Mouse (Mus musculus) liver, embryonic 13.5 days (tissue): ENCODE results near the gene Kcnip2. TPM values are rescaled to one million over a fixed set of nuclear protein-coding genes. Genes with fewer than 3 reads are reported as not detected.
A peak's percentile ranks its signal among the peaks of the same experiment; 100 is the strongest.

Source experiments
- ATAC-seq: fragments of 200-750 bp; cut with Nextera tagmentation; 2 replicates; pipeline ENCODE4 v1.8.0; 2017; ENCODE audit warnings: low read depth, mild to moderate bottlenecking, moderate number of reproducible peaks, moderate library complexity
- DNase-seq: peaks from one replicate; pipeline ENCODE4 v3.0.0; 2022
- H3K27ac ChIP-seq: fragments of 300-500 bp; sonication (generic); 2 replicates; pipeline ENCODE4 v1.5.1; 2015; ENCODE audit warnings: moderate library complexity, mild to moderate bottlenecking, inconsistent platforms
- H3K27me3 ChIP-seq: fragments of 300-500 bp; sonication (generic); 2 replicates; pipeline ENCODE4 v1.6.1; 2015; ENCODE audit warnings: mild to moderate bottlenecking, inconsistent platforms
- H3K36me3 ChIP-seq: fragments of 300-500 bp; sonication (generic); 2 replicates; pipeline ENCODE4 v1.6.1; 2015; ENCODE audit warnings: mild to moderate bottlenecking, inconsistent platforms
- H3K4me1 ChIP-seq: fragments of 300-500 bp; sonication (generic); replicated peaks from 2 replicates; pipeline ENCODE4 v1.6.1; 2015; ENCODE audit warnings: inconsistent platforms
- H3K4me2 ChIP-seq: fragments of 300-500 bp; sonication (generic); 2 replicates; pipeline ENCODE4 v1.6.1; 2015; ENCODE audit warnings: inconsistent platforms, mild to moderate bottlenecking, moderate library complexity
- H3K4me3 ChIP-seq: fragments of 300-500 bp; sonication (generic); replicated peaks from 2 replicates; pipeline ENCODE4 v1.5.1; 2015; ENCODE audit warnings: mild to moderate bottlenecking, inconsistent platforms
- H3K9ac ChIP-seq: fragments of 300-500 bp; sonication (generic); 2 replicates; pipeline ENCODE4 v1.6.1; 2015; ENCODE audit warnings: mild to moderate bottlenecking, inconsistent platforms
- H3K9me3 ChIP-seq: fragments of 300-500 bp; sonication (generic); replicated peaks from 2 replicates; pipeline ENCODE4 v1.6.1; 2016; ENCODE audit warnings: inconsistent platforms
- WGBS: fragments of 180-500 bp; shearing (Covaris S2); methylation state at CpG from one replicate; pipeline ENCODE4 v1.1.7; 2015; ENCODE audit not compliant: insufficient replicate concordance; 5-methylcytosine and 5-hydroxymethylcytosine counted together
- polyA plus RNA-seq: library from polyadenylated mRNA; unstranded; fragments of >200 nt; fragmentation: Nextera tagmentation; extraction: Ambion mirVana; gene quantifications from 2 replicates; pipeline ENCODE4 v1.2.1, GENCODE M21; 2015

Kcnip2 gene
- 1.3 and 1.6 TPM in 2 replicates for polyA plus RNA-seq

- no peak for DNase-seq
- no peak within 1 kb of the TSS for H3K27ac ChIP-seq
- 0 out of 2 replicates have a peak, but pooled peaks have one; percentile 8 for ATAC-seq
Measured at GRCm38 (mm10) chr19:45815831-45816405, at the start of gene Kcnip2. Kcnip2 (minus strand) TSS chr19:45816061.

DNA sequence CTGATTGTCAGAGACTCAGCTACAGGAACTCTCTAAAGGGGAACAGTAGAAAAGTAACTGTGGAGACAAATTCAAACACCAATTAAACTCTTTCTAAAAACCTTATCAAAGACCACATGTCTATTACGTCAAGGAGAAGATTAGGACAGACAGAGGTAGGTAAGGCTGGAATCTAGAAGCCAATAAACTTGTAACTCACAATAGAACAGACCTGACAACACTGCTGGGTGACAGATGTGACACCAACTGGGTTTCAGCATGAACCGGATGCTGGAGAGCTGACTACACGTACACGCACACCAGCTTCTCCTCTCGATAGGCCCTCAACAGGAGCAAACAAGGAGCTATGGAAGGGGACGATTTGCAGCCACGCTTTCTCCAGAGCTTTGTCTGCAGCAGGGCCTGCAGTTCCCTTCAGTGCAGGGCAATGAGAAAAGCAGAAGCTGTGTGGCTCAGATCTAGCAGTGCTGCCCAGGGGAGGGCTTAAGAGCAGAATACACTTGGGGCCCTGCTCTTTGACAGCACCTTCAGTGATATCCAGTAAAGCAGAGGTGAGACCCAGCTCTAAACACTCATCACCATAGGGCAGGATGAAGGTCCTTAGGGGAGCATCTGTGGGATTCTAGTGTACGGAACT is 39.5 kb upstream of the Kcnip2 start:
- Histone ChIP-seq H3K4me3 (no peak overlapping the region), H3K4me1 (no peaks in the 10 kb centered on the region), H3K9ac (no peak overlapping the region), H3K36me3 (no peaks in the 10 kb centered on the region), H3K4me2 (no peak overlapping the region), H3K27ac (no peak overlapping the region), H3K9me3 (no peaks in the 10 kb centered on the region), H3K27me3 (no peaks in the 10 kb centered on the region)
- WGBS, result 55% methylated on average over 8 of the region's 8 CpGs
- ATAC-seq (no peak), DNase-seq (no peak)

More at GRCm38 (mm10) chr19:45815831-45816405, at the start of gene Kcnip2:
- WGBS, result 2% methylated on average over 19 of the region's 29 CpGs
- H3K4me1 ChIP-seq, result peaks cover 35% of the 10 kb centered on the region
- H3K27me3 ChIP-seq, result peaks cover 53% of the 10 kb centered on the region
- peak within 1 kb of the TSS; percentile 35 for H3K4me3 ChIP-seq
- H3K4me2 ChIP-seq, result peak within 1 kb of the TSS; percentile 58
- no peaks in the 10 kb centered on the region for H3K9me3 ChIP-seq
- H3K9ac ChIP-seq, result 0 out of 2 replicates have a peak within 1 kb of the TSS, but pooled peaks have one; percentile 22
- H3K36me3 ChIP-seq, result 0 out of 2 replicates have a peak, but pooled peaks cover 5% of the 10 kb centered on the region

DNA sequence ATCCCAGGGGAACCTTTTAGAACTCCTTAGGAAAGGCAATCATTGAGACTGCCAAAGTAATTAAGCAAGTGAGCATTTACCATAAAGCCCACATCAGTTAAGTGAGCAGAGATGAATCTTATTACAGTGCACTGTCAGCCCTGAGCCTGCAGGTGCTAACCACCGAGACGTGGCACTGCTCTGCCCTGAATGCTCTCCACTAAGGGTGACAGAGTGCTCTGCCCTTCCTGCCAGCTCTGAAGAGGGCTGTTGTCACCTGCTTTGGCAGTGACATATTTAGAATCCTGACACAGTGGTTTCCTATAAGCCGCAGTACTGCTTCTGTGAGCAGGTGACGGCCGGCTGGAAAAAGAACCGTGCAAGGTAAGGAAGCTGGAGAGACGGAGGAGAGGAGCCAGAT is 38.7 kb upstream of the Kcnip2 start:
- Histone ChIP-seq H3K9ac (no peak overlapping the region), H3K4me3 (no peak overlapping the region), H3K36me3 (no peaks in the 10 kb centered on the region), H3K9me3 (no peaks in the 10 kb centered on the region), H3K27ac (no peak overlapping the region), H3K27me3 (no peaks in the 10 kb centered on the region), H3K4me2 (no peak overlapping the region), H3K4me1 (no peaks in the 10 kb centered on the region)
- ATAC-seq (no peak), DNase-seq (no peak)
- WGBS, result 84% methylated on average over 7 of the region's 7 CpGs

DNA sequence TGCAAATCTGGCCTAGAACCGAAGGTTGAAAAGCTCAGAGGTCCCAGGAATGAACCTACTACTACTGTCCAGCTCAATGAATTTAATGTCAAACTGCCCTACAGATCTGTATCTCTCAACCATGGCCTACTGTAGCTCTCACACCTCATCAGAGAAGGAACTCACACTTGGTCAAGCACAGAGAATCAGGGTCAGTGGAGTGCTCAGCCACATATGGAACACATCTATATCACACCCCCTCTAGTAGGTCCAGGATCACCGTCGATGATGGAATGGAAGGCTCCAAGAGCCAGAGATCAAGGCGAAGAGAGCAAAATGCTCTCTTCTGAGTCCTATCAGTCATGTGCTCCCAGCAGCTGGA is 31.9 kb upstream of the Kcnip2 start:
- no peaks in the 10 kb centered on the region for H3K36me3 ChIP-seq
- ATAC-seq (no peak), DNase-seq (no peak)
- no peak overlapping the region for H3K4me3 ChIP-seq
- H3K9ac ChIP-seq, result no peak overlapping the region
- no peak overlapping the region for H3K27ac ChIP-seq
- 81% methylated on average over 4 of the region's 4 CpGs for WGBS
- no peaks in the 10 kb centered on the region for H3K27me3 ChIP-seq
- H3K9me3 ChIP-seq, result no peaks in the 10 kb centered on the region
- peaks cover 11% of the 10 kb centered on the region for H3K4me1 ChIP-seq
- no peak overlapping the region for H3K4me2 ChIP-seq

DNA sequence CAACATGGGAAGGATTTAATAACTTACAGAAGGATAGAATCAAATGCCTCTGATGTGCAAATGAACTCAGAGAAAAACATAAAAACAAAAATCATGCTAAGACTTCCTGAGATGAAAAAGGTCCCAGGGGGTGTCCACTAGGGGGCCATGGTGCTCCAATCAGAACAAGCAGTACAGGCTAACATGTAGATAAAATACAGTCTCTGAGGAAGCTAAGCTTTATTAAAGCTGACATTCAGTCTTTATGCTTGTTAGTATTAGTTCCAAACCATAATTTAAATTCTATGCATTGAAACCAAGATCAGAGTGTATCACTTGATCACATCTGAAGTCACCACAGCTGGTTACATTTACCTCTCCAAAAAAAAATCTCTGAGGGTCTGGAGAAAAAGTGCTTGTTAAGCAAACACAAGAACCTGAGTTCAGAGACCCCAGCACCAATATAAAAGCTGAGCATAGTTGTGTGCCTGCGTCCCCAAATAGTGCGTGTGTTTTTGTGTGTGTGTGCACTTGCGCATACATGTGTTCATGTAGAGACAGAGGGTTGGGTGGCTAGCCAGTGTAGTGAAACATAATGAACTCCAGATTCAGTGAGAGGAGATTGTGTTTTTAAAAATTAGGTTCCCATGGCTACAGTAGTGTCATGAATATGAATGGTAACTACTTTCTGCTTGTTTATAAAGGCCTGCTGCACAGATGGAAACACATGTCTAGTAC is 31.3 kb upstream of the Kcnip2 start:
- DNase-seq, result no peak

GRCm38 (mm10) chr19:45844209-45844608 is 28.3 kb upstream of the Kcnip2 start:
- no peak for DNase-seq
- no peaks in the 10 kb centered on the region for H3K27me3 ChIP-seq
- no peak overlapping the region for H3K4me2 ChIP-seq
- no peak for ATAC-seq
- H3K36me3 ChIP-seq, result no peaks in the 10 kb centered on the region
- no peak overlapping the region for H3K4me3 ChIP-seq
- H3K4me1 ChIP-seq, result peaks cover 12% of the 10 kb centered on the region
- no peak overlapping the region for H3K27ac ChIP-seq
- H3K9me3 ChIP-seq, result no peaks in the 10 kb centered on the region
- H3K9ac ChIP-seq, result no peak overlapping the region
- WGBS, result 63% methylated on average over 3 of the region's 3 CpGs

More for the DNA sequence above, 31.3 kb upstream of the Kcnip2 start:
- H3K9me3 ChIP-seq, result no peaks in the 10 kb centered on the region
- H3K36me3 ChIP-seq, result no peaks in the 10 kb centered on the region
- no peak overlapping the region for H3K27ac ChIP-seq
- peaks cover 12% of the 10 kb centered on the region for H3K4me1 ChIP-seq
- no peaks in the 10 kb centered on the region for H3K27me3 ChIP-seq
- no peak for ATAC-seq
- H3K4me3 ChIP-seq, result no peak overlapping the region
- no peak overlapping the region for H3K9ac ChIP-seq
- WGBS, result 88% methylated on average over 3 of the region's 3 CpGs
- H3K4me2 ChIP-seq, result no peak overlapping the region

DNA sequence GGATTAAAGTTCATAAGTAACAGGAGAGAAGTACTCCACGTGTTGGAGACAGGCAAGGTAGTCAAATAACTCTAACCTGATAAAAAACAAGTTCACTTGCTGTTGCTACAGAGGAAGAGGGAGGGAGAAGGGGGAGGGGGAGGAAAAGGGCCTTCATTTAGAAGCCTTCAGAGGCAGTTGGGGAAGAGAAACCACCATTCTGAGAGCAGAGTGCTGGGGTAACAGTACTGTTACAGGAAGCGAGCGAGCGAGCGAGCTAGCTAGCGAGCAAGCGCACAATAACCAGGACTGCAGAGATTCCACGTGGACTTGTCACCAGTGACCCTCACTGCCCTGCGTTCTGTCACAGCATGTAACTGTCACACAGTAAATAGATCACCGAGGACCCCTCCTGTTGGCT is 27.6 kb upstream of the Kcnip2 start:
- Histone ChIP-seq H3K4me3 (0 out of 2 replicates have a peak overlapping the region, but pooled peaks have one; percentile 1), H3K9me3 (no peaks in the 10 kb centered on the region), H3K4me2 (0 out of 2 replicates have a peak overlapping the region, but pooled peaks have one; percentile 25), H3K9ac (no peak overlapping the region), H3K36me3 (no peaks in the 10 kb centered on the region), H3K27ac (peak overlapping the region; percentile 58), H3K4me1 (peaks cover 12% of the 10 kb centered on the region), H3K27me3 (no peaks in the 10 kb centered on the region)
- WGBS, result 23% methylated on average over 10 of the region's 10 CpGs
- no peak for DNase-seq
- peak; percentile 18; the same call in 1 of the 2 replicates for ATAC-seq

DNA sequence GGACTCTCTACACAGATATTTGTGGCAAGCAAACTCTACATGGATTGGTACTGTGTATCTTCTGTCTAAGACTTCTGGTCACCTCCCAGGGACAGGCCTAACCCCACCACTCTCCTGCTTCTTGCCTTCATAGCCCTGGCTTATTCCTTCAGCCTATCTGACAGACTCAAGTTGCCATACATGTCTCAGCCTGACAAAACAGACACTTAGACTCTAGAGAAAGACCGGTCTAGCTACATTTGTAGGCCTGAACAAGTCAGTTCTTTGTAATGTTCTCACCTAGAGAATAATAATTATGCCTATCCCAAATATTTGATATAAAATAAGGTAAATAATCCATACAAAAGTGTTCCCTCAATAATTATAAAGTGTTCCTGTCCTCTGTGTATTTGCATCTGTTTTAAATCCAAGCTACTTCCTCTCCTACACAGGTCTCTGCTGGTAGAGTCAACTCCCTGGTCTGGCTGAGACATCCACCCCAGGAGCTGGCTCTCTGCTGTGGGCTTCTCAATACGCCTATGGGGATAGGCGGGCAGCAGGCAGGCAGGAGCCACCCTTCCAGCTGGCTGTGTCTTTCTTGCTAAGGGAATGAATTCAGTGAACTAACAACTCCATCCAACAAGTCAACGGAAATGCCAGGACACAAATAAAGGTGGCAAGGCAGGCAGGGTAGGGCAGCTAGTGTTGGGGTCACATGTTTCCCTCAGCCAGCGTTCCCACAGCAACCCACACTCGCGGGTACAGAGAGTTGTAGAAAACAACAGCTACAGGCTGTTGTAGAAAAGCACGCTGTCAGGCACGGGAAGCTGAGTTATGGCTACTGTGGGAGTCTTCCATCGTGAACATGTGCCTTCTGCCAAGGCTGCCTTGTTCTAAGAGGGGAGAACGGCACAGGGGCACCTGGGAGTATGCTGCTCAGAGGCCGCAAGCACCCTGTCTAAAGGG is 21.5 kb upstream of the Kcnip2 start:
- no peak for DNase-seq
- no peak overlapping the region for H3K9ac ChIP-seq
- no peaks in the 10 kb centered on the region for H3K36me3 ChIP-seq
- no peaks in the 10 kb centered on the region for H3K9me3 ChIP-seq
- no peak overlapping the region for H3K27ac ChIP-seq
- H3K27me3 ChIP-seq, result no peaks in the 10 kb centered on the region
- H3K4me3 ChIP-seq, result no peak overlapping the region
- no peak overlapping the region for H3K4me2 ChIP-seq
- ATAC-seq, result no peak
- no peaks in the 10 kb centered on the region; the same call in 1 of the 2 replicates for H3K4me1 ChIP-seq
- WGBS, result 77% methylated on average over 12 of the region's 12 CpGs

GRCm38 (mm10) chr19:45835490-45835889 is 19.6 kb upstream of the Kcnip2 start:
- no peak for DNase-seq
- WGBS, result 53% methylated on average over 10 of the region's 10 CpGs
- no peaks in the 10 kb centered on the region for H3K9me3 ChIP-seq

DNA sequence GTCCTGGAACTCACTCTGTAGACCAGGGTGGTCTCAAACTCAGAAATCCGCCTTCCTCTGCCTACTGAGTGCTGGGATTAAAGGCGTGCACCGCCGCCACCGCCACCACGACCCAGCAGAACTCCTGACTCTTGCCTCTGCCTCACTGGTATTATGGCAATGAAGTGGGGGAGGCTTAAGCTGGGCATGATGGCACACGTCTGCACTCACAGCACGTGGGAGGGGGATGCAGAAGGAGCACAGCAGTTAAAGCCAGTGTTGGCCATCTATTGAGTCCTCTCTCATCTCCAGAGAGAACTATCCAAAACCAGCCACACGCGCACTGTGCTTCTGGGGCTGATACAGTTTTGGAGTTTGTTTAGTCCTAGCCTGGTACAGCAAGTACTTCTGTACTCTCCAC is 17.8 kb upstream of the Kcnip2 start:
- no peak overlapping the region for H3K9ac ChIP-seq
- no peak overlapping the region for H3K4me3 ChIP-seq
- no peak overlapping the region for H3K27ac ChIP-seq
- no peaks in the 10 kb centered on the region for H3K27me3 ChIP-seq
- no peaks in the 10 kb centered on the region for H3K36me3 ChIP-seq
- WGBS, result 76% methylated on average over 10 of the region's 10 CpGs
- no peaks in the 10 kb centered on the region for H3K9me3 ChIP-seq
- H3K4me2 ChIP-seq, result no peak overlapping the region
- DNase-seq (no peak), ATAC-seq (no peak)
- H3K4me1 ChIP-seq, result no peaks in the 10 kb centered on the region; the same call in 1 of the 2 replicates

More at GRCm38 (mm10) chr19:45835490-45835889, 19.6 kb upstream of the Kcnip2 start:
- Histone ChIP-seq H3K4me3 (no peak overlapping the region), H3K4me1 (no peaks in the 10 kb centered on the region; the same call in 1 of the 2 replicates), H3K27me3 (no peaks in the 10 kb centered on the region), H3K27ac (no peak overlapping the region), H3K9ac (no peak overlapping the region), H3K4me2 (no peak overlapping the region), H3K36me3 (no peaks in the 10 kb centered on the region)
- ATAC-seq, result no peak
